Mouse (Mus musculus): Measurements from ENCODE around the gene Tagln3. TPM values are rescaled to one million over a fixed set of nuclear protein-coding genes. Genes with fewer than 3 reads are reported as not detected.
A peak's percentile ranks its signal among the peaks of the same experiment; 100 is the strongest.

The Tagln3 gene
- 225 and 289 TPM in 2 replicates for total RNA-seq (2014; rRNA removed)
- polyA plus RNA-seq (2015; fragmentation: Nextera tagmentation; extraction: Ambion mirVana), result 328 and 399 TPM in 2 replicates

- ATAC-seq (peak; percentile 87), DNase-seq (peak; percentile 87)
- Histone ChIP-seq H3K9me3 (ENCODE audit: low read length) (no peaks in the 10 kb centered on the region), H3K4me2 (ENCODE audit: low read depth) (peak within 1 kb of the TSS; percentile 60), H3K4me1 (ENCODE audit: insufficient read depth) (peaks cover 17% of the 10 kb centered on the region), H3K9ac (peak within 1 kb of the TSS; percentile 87), H3K36me3 (ENCODE audit: insufficient read depth) (peaks cover 15% of the 10 kb centered on the region), H3K27me3 (ENCODE audit: insufficient read depth, low read length) (no peaks in the 10 kb centered on the region), H3K27ac (ENCODE audit: low read depth, low read length) (peak within 1 kb of the TSS; percentile 98), H3K4me3 (ENCODE audit: low read depth, low read length) (peak within 1 kb of the TSS; percentile 55)
- TF ChIP-seq CTCF (IDR thresholded peaks at IDR 0.05; ENCODE audit: low read depth), result no peak
- under 1% methylated on average over 30 of the region's 30 CpGs for WGBS
Measured at GRCm38 (mm10) chr16:45724061-45724741, at the start of gene Tagln3. Gene Tagln3 (minus strand): TSS chr16:45724608.

- WGBS, result 94% methylated on average over 6 of the region's 6 CpGs
- Histone ChIP-seq H3K4me3 (ENCODE audit: low read depth, low read length) (no peak overlapping the region), H3K27ac (ENCODE audit: low read depth, low read length) (no peak overlapping the region), H3K4me1 (ENCODE audit: insufficient read depth) (peaks cover 6% of the 10 kb centered on the region; the same call in 1 of the 2 replicates), H3K36me3 (ENCODE audit: insufficient read depth) (no peaks in the 10 kb centered on the region), H3K4me2 (ENCODE audit: low read depth) (no peak overlapping the region), H3K27me3 (ENCODE audit: insufficient read depth, low read length) (no peaks in the 10 kb centered on the region), H3K9me3 (ENCODE audit: low read length) (no peaks in the 10 kb centered on the region), H3K9ac (no peak overlapping the region)
- TF ChIP-seq CTCF (IDR thresholded peaks at IDR 0.05; ENCODE audit: low read depth), result no peak
- DNase-seq, result no peak
- ATAC-seq, result no peak
Measured at GRCm38 (mm10) chr16:45770914-45771313, 46.5 kb upstream of the Tagln3 start.

- peaks cover 6% of the 10 kb centered on the region; the same call in 1 of the 2 replicates for H3K4me1 ChIP-seq (ENCODE audit: insufficient read depth)
- no peaks in the 10 kb centered on the region for H3K36me3 ChIP-seq (ENCODE audit: insufficient read depth)
- WGBS, result 33% methylated on average over 10 of the region's 10 CpGs
- DNase-seq, result peak; percentile 22
- H3K9ac ChIP-seq, result no peak overlapping the region
- peak; percentile 85 for ATAC-seq
- H3K4me2 ChIP-seq (ENCODE audit: low read depth), result 0 out of 2 replicates have a peak overlapping the region, but pooled peaks have one; percentile 10
- no peak overlapping the region for H3K27ac ChIP-seq (ENCODE audit: low read depth, low read length)
- no peak for TF ChIP-seq CTCF (IDR thresholded peaks at IDR 0.05; ENCODE audit: low read depth)
- no peak overlapping the region for H3K4me3 ChIP-seq (ENCODE audit: low read depth, low read length)
- H3K9me3 ChIP-seq (ENCODE audit: low read length), result no peaks in the 10 kb centered on the region
- no peaks in the 10 kb centered on the region for H3K27me3 ChIP-seq (ENCODE audit: insufficient read depth, low read length)
Measured at GRCm38 (mm10) chr16:45767853-45768640, 43.6 kb upstream of the Tagln3 start.

GRCm38 (mm10) chr16:45767434-45767833 lies 43.0 kb upstream of the Tagln3 start:
- H3K9me3 ChIP-seq (ENCODE audit: low read length), result no peaks in the 10 kb centered on the region
- no peak overlapping the region for H3K9ac ChIP-seq
- WGBS, result 35% methylated on average over 4 of the region's 4 CpGs
- DNase-seq, result peak; percentile 38
- H3K27me3 ChIP-seq (ENCODE audit: insufficient read depth, low read length), result no peaks in the 10 kb centered on the region
- peaks cover 6% of the 10 kb centered on the region; the same call in 1 of the 2 replicates for H3K4me1 ChIP-seq (ENCODE audit: insufficient read depth)
- TF ChIP-seq CTCF (IDR thresholded peaks at IDR 0.05; ENCODE audit: low read depth), result no peak
- ATAC-seq, result peak; percentile 71
- no peaks in the 10 kb centered on the region for H3K36me3 ChIP-seq (ENCODE audit: insufficient read depth)
- H3K4me2 ChIP-seq (ENCODE audit: low read depth), result 0 out of 2 replicates have a peak overlapping the region, but pooled peaks have one; percentile 10
- H3K27ac ChIP-seq (ENCODE audit: low read depth, low read length), result no peak overlapping the region
- H3K4me3 ChIP-seq (ENCODE audit: low read depth, low read length), result no peak overlapping the region

GRCm38 (mm10) chr16:45765801-45766494 lies 41.5 kb upstream of the Tagln3 start:
- Histone ChIP-seq H3K4me1 (ENCODE audit: insufficient read depth) (peaks cover 6% of the 10 kb centered on the region; the same call in 1 of the 2 replicates), H3K27me3 (ENCODE audit: insufficient read depth, low read length) (no peaks in the 10 kb centered on the region), H3K27ac (ENCODE audit: low read depth, low read length) (no peak overlapping the region), H3K9me3 (ENCODE audit: low read length) (no peaks in the 10 kb centered on the region), H3K36me3 (ENCODE audit: insufficient read depth) (no peaks in the 10 kb centered on the region), H3K4me2 (ENCODE audit: low read depth) (no peak overlapping the region), H3K4me3 (ENCODE audit: low read depth, low read length) (no peak overlapping the region), H3K9ac (no peak overlapping the region)
- ATAC-seq (no peak), DNase-seq (no peak)
- 90% methylated on average over 7 of the region's 7 CpGs for WGBS
- no peak for TF ChIP-seq CTCF (IDR thresholded peaks at IDR 0.05; ENCODE audit: low read depth)

- TF ChIP-seq CTCF (IDR thresholded peaks at IDR 0.05; ENCODE audit: low read depth), result no peak
- no peak for DNase-seq
- no peaks in the 10 kb centered on the region for H3K36me3 ChIP-seq (ENCODE audit: insufficient read depth)
- 93% methylated on average over 3 of the region's 3 CpGs for WGBS
- H3K4me1 ChIP-seq (ENCODE audit: insufficient read depth), result peaks cover 6% of the 10 kb centered on the region; the same call in 1 of the 2 replicates
- no peak overlapping the region for H3K27ac ChIP-seq (ENCODE audit: low read depth, low read length)
- no peaks in the 10 kb centered on the region for H3K27me3 ChIP-seq (ENCODE audit: insufficient read depth, low read length)
- H3K9me3 ChIP-seq (ENCODE audit: low read length), result no peaks in the 10 kb centered on the region
- no peak for ATAC-seq
- H3K9ac ChIP-seq, result no peak overlapping the region
- H3K4me2 ChIP-seq (ENCODE audit: low read depth), result no peak overlapping the region
- no peak overlapping the region for H3K4me3 ChIP-seq (ENCODE audit: low read depth, low read length)
Measured at GRCm38 (mm10) chr16:45765102-45765501, 40.7 kb upstream of the Tagln3 start.

Data from forebrain, postnatal 0 days (tissue).